Mouse (Mus musculus) Patski (cell line): Measurements from ENCODE around the gene Atp5s. TPM values are rescaled to one million over a fixed set of nuclear protein-coding genes. Genes with fewer than 3 reads are reported as not detected.

Source experiments
- ATAC-seq: fragments of 100-300 bp; one replicate; pipeline ENCODE4 v1.8.0; 2021
- CTCF ChIA-PET: fragments of 350-600 bp; sonication (Branson Sonifier 250); formaldehyde crosslinking; loops from one replicate; lab custom pipeline; 2022; ENCODE audit warnings: inconsistent platforms; lab: Charles Lee
- POLR2A ChIA-PET: fragments of 350-600 bp; sonication (Branson Sonifier 250); formaldehyde crosslinking; loops from one replicate; lab custom pipeline; 2022; ENCODE audit warnings: antibody characterized with exemption, inconsistent platforms; lab: Charles Lee
- DNase-seq: peaks from one replicate; pipeline ENCODE4 v3.0.0-alpha.2; 2011; ENCODE audit warnings: low read depth, low spot score
- H3K27me3 ChIP-seq: fragments of 371-371 bp; one replicate; pipeline ENCODE4 v1.5.1; 2021
- CTCF ChIP-seq: fragments of 100-300 bp; IDR thresholded peaks from one replicate; pipeline ENCODE4 v1.5.1; 2021
- in situ Hi-C: fragments of 300-500 bp; cut with MboI; formaldehyde crosslinking; loops from 3 replicates; pipeline ENCODE4 v1.11.1; 2018; ENCODE audit warnings: low pct_unique_long_range_greater_than_20kb, mixed read lengths
- polyA plus RNA-seq: library from polyadenylated mRNA; unstranded; gene quantifications from one replicate; pipeline ENCODE4 v1.2.3, GENCODE M21; 2021

Gene Atp5s
- polyA plus RNA-seq, 1 experiment from 2014 or later, result 19.8 TPM

- no peak for DNase-seq
- POLR2A ChIA-PET, result no interaction called here
- H3K27me3 ChIP-seq, result no peaks in the 10 kb centered on the region
Observed at GRCm38 (mm10) chr12:69790530-69791505, 66.1 kb downstream of the Atp5s start, which contains the start of gene Cdkl1. Cdkl1 (minus strand) TSS chr12:69791267.

More at GRCm38 (mm10) chr12:69790530-69791505, 66.1 kb downstream of the Atp5s start, which contains the start of gene Cdkl1:
- in situ Hi-C loops, result no loop called here
- CTCF ChIA-PET, result interaction anchor here (2.1 kb wide), 1 partner anchor 9 kb away, joined by 8 read pairs; no protein-coding TSS in a partner anchor
- TF ChIP-seq CTCF, result no peak
- ATAC-seq, result no peak

Other genes with a start within 250 kb of the Atp5s start
- 17.7 TPM for gene Vcpkmt, start 141.9 kb upstream of the Atp5s start, polyA plus RNA-seq
- 30.6 TPM for gene Sos2, start 43.1 kb upstream of the Atp5s start, polyA plus RNA-seq
- gene L2hgdh, start 77 bp upstream of the Atp5s start, polyA plus RNA-seq, result 10.6 TPM
- gene Cdkl1, start 66.3 kb downstream of the Atp5s start, polyA plus RNA-seq, result 1.3 TPM
- gene Atl1, start 167.7 kb downstream of the Atp5s start, polyA plus RNA-seq, result 26.3 TPM
- 65.7 TPM for gene Map4k5, start 168.2 kb downstream of the Atp5s start, polyA plus RNA-seq